ENCODE assay signal across 1 mouse cellular context in the genomic region with DNA sequence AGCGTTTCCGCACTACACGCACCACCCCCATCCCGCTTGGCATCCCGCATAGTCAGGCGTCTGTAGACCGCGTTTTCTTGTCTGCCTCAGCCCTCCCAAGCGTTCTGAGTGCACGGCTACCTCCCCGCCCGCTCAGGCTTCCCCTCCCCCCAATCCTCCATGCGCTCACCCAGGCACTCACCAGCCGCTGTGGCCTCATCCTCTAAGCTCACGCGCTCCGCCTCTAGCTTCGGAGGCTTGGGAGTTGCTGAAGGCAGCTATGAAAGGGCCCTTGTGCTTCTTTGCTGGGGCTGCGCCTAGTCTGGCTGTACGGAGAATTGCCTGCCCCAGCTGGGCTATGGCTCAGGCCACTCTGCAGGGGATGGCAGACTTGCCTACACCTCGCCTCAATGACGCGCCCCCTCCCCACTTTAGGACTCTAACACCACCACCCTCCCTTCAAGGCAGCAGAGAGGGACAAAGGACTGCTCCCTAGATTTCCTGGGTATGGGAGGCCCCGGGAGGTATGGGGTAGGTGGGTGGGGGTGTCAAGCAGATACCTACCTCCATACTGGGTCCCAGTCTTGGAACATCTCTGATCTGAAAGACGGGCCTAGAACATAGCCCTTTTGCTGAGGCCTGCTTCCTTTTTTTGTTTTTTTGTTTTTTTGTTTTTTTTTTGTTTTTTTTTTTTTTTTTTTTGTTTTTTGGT.
TF ChIP-seq lines count a peak whose summit lies in the region.

No protein-coding gene starts in this region.

TF ChIP-seq in MEL, 35 proteins besides CTCF, POLR2A, EP300 and RAD21:
- TF ChIP-seq UBTF (IDR thresholded peaks at IDR 0.05; ENCODE audit: borderline replicate concordance, insufficient read depth, low read depth, low read length), result peak; percentile 75; the same call in 1 of the 2 replicates
- peak; percentile 45; the same call in 1 of the 2 replicates for TF ChIP-seq TCF12 (IDR thresholded peaks at IDR 0.05; ENCODE audit: low read depth, low read length)
- TF ChIP-seq ZNF384 (IDR thresholded peaks at IDR 0.05; ENCODE audit: low read depth, low read length), result peak; percentile 39
- TF ChIP-seq SIN3A (IDR thresholded peaks at IDR 0.05; ENCODE audit: low read length), result no peak
- TF ChIP-seq MXI1 (IDR thresholded peaks at IDR 0.05; ENCODE audit: low read depth, low read length), result 0 out of 2 replicates have a peak, but pooled peaks have one; percentile 16
- TF ChIP-seq MAZ (IDR thresholded peaks at IDR 0.05; ENCODE audit: low read depth, low read length), result no peak; the same call in 1 of the 2 replicates
- TF ChIP-seq MAFK (IDR thresholded peaks at IDR 0.05; ENCODE audit: borderline replicate concordance, low read depth, low read length), result no peak
- no peak for TF ChIP-seq GATA1 (IDR thresholded peaks at IDR 0.05; ENCODE audit: low read depth, low read length)
- TF ChIP-seq MEF2A (IDR thresholded peaks at IDR 0.05; ENCODE audit: extremely low read depth, insufficient replicate concordance, low read depth, low read length, poor library complexity, severe bottlenecking), result peak; percentile 8; the same call in 1 of the 2 replicates
- TF ChIP-seq NRF1 (IDR thresholded peaks at IDR 0.05; ENCODE audit: insufficient read depth, low read depth, low read length, poor library complexity, severe bottlenecking), result 0 out of 2 replicates have a peak, but pooled peaks have one; percentile 6
- TF ChIP-seq ZC3H11A (IDR thresholded peaks at IDR 0.05; ENCODE audit: low read depth, low read length), result no peak
- TF ChIP-seq CHD2 (IDR thresholded peaks at IDR 0.05; ENCODE audit: low read length), result peak; percentile 14; the same call in 1 of the 2 replicates
